Mouse (Mus musculus): ENCODE data around the gene Tcp10c. TPM values are rescaled to one million over a fixed set of nuclear protein-coding genes. Genes with fewer than 3 reads are reported as not detected.
"Not testable (repeated sequence)": the region's sequence is repeated elsewhere in the genome, so short reads cannot be mapped to it uniquely, and the experiment has no call there.

Tcp10c gene
- not detected for total RNA-seq (2022)

- DNase-seq (ENCODE audit: low spot score in 2 of 2), result not testable (repeated sequence)
These were observed at the start of gene Tcp10c for GRCm38 (mm10) chr17:13354521-13354920. Tcp10c (plus strand) TSS chr17:13354572.

GRCm38 (mm10) chr17:13307852-13308251 is 46.5 kb upstream of the Tcp10c start:
- not testable (repeated sequence) for DNase-seq (ENCODE audit: low spot score in 2 of 2)

GRCm38 (mm10) chr17:13308344-13308743 is 46.0 kb upstream of the Tcp10c start:
- not testable (repeated sequence) for DNase-seq (ENCODE audit: low spot score in 2 of 2)

- not testable (repeated sequence) for DNase-seq (ENCODE audit: low spot score in 2 of 2)
These were observed 45.6 kb upstream of the Tcp10c start for GRCm38 (mm10) chr17:13308746-13309145.

- DNase-seq (ENCODE audit: low spot score in 2 of 2), result not testable (repeated sequence)
These were observed 45.2 kb upstream of the Tcp10c start for GRCm38 (mm10) chr17:13309182-13309631.

- DNase-seq (ENCODE audit: low spot score in 2 of 2), result not testable (repeated sequence)
These were observed 24.4 kb upstream of the Tcp10c start for GRCm38 (mm10) chr17:13329967-13330366.

- DNase-seq (ENCODE audit: low spot score in 2 of 2), result not testable (repeated sequence)
These were observed 23.2 kb upstream of the Tcp10c start for GRCm38 (mm10) chr17:13331179-13331578.

GRCm38 (mm10) chr17:13332496-13332895 is 21.9 kb upstream of the Tcp10c start:
- DNase-seq (ENCODE audit: low spot score in 2 of 2), result not testable (repeated sequence)

- DNase-seq (ENCODE audit: low spot score in 2 of 2), result not testable (repeated sequence)
These were observed 17.2 kb upstream of the Tcp10c start for GRCm38 (mm10) chr17:13336979-13337749.

- DNase-seq (ENCODE audit: low spot score in 2 of 2), result not testable (repeated sequence)
These were observed 16.4 kb upstream of the Tcp10c start for GRCm38 (mm10) chr17:13337931-13338330.

GRCm38 (mm10) chr17:13340071-13340470 is 14.3 kb upstream of the Tcp10c start:
- not testable (repeated sequence) for DNase-seq (ENCODE audit: low spot score in 2 of 2)

GRCm38 (mm10) chr17:13345923-13346322 is 8.4 kb upstream of the Tcp10c start:
- DNase-seq (ENCODE audit: low spot score in 2 of 2), result not testable (repeated sequence)

GRCm38 (mm10) chr17:13349563-13349962 is 4.8 kb upstream of the Tcp10c start:
- DNase-seq (ENCODE audit: low spot score in 2 of 2), result not testable (repeated sequence)

GRCm38 (mm10) chr17:13353249-13353648 is 1.1 kb upstream of the Tcp10c start:
- DNase-seq (ENCODE audit: low spot score in 2 of 2), result not testable (repeated sequence)

GRCm38 (mm10) chr17:13362489-13362888 is 8.1 kb downstream of the Tcp10c start:
- not testable (repeated sequence) for DNase-seq (ENCODE audit: low spot score in 2 of 2)

- not testable (repeated sequence) for DNase-seq (ENCODE audit: low spot score in 2 of 2)
These were observed 9.4 kb downstream of the Tcp10c start for GRCm38 (mm10) chr17:13363773-13364172.

- not testable (repeated sequence) for DNase-seq (ENCODE audit: low spot score in 2 of 2)
These were observed 9.8 kb downstream of the Tcp10c start for GRCm38 (mm10) chr17:13364196-13364595.

GRCm38 (mm10) chr17:13367181-13367580 is 12.8 kb downstream of the Tcp10c start:
- not testable (repeated sequence) for DNase-seq (ENCODE audit: low spot score in 2 of 2)

- DNase-seq (ENCODE audit: low spot score in 2 of 2), result not testable (repeated sequence)
These were observed 14.3 kb downstream of the Tcp10c start for GRCm38 (mm10) chr17:13368658-13369057.

GRCm38 (mm10) chr17:13370746-13371145 is 16.4 kb downstream of the Tcp10c start:
- not testable (repeated sequence) for DNase-seq (ENCODE audit: low spot score in 2 of 2)

GRCm38 (mm10) chr17:13378341-13378740 is 24.0 kb downstream of the Tcp10c start:
- DNase-seq (ENCODE audit: low spot score in 2 of 2), result not testable (repeated sequence)

GRCm38 (mm10) chr17:13379951-13380615 is 25.7 kb downstream of the Tcp10c start:
- DNase-seq (ENCODE audit: low spot score in 2 of 2), result not testable (repeated sequence)

Data from gastrocnemius, adult 8-10 months (tissue).